Mouse (Mus musculus): ENCODE results near the gene Sympk.
"Not testable (repeated sequence)": the region's sequence is repeated elsewhere in the genome, so short reads cannot be mapped to it uniquely, and the experiment has no call there.

The Sympk gene

GRCm38 (mm10) chr7:19052345-19053135 is 28.4 kb downstream of the Sympk start:
- peak; percentile 46 for DNase-seq (ENCODE audit: low spot score)

- no peak for DNase-seq (ENCODE audit: low spot score)
These were observed 29.0 kb downstream of the Sympk start for GRCm38 (mm10) chr7:19053136-19053532.

GRCm38 (mm10) chr7:19054047-19054776 is 30.0 kb downstream of the Sympk start, which contains the start of gene Rsph6a:
Gene Rsph6a, plus strand, starts transcription at chr7:19054690.
- DNase-seq (ENCODE audit: low spot score), result no peak

GRCm38 (mm10) chr7:19054777-19055076 is 30.6 kb downstream of the Sympk start:
- DNase-seq (ENCODE audit: low spot score), result no peak

GRCm38 (mm10) chr7:19055108-19055507 is 30.9 kb downstream of the Sympk start:
- no peak for DNase-seq (ENCODE audit: low spot score)

GRCm38 (mm10) chr7:19057405-19057804 is 33.2 kb downstream of the Sympk start:
- DNase-seq (ENCODE audit: low spot score), result no peak

- DNase-seq (ENCODE audit: low spot score), result no peak
These were observed 41.7 kb downstream of the Sympk start for GRCm38 (mm10) chr7:19065896-19066295.

GRCm38 (mm10) chr7:19067063-19067462 is 42.9 kb downstream of the Sympk start:
- no peak for DNase-seq (ENCODE audit: low spot score)

- DNase-seq (ENCODE audit: low spot score), result no peak
These were observed 43.8 kb downstream of the Sympk start for GRCm38 (mm10) chr7:19067935-19068334.

- peak; percentile 67 for DNase-seq (ENCODE audit: low spot score)
These were observed 44.5 kb downstream of the Sympk start for GRCm38 (mm10) chr7:19068707-19069106.

GRCm38 (mm10) chr7:19069500-19069899 is 45.3 kb downstream of the Sympk start:
- no peak for DNase-seq (ENCODE audit: low spot score)

GRCm38 (mm10) chr7:19071024-19071423 is 46.8 kb downstream of the Sympk start:
- not testable (repeated sequence) for DNase-seq (ENCODE audit: low spot score)

- no peak for DNase-seq (ENCODE audit: low spot score)
These were observed 49.3 kb downstream of the Sympk start for GRCm38 (mm10) chr7:19073504-19073903.

GRCm38 (mm10) chr7:19074494-19074893 is 50.3 kb downstream of the Sympk start:
- no peak for DNase-seq (ENCODE audit: low spot score)

- no peak for DNase-seq (ENCODE audit: low spot score)
These were observed 51.1 kb downstream of the Sympk start for GRCm38 (mm10) chr7:19075231-19075630.

- DNase-seq (ENCODE audit: low spot score), result peak; percentile 77
These were observed 51.8 kb downstream of the Sympk start, which contains the start of gene Dmwd for GRCm38 (mm10) chr7:19075723-19076585. Gene Dmwd, plus strand, starts transcription at chr7:19076227.

GRCm38 (mm10) chr7:19076586-19076991 is 52.4 kb downstream of the Sympk start:
- no peak for DNase-seq (ENCODE audit: low spot score)

GRCm38 (mm10) chr7:19077761-19078160 is 53.6 kb downstream of the Sympk start:
- DNase-seq (ENCODE audit: low spot score), result no peak

- DNase-seq (ENCODE audit: low spot score), result no peak
These were observed 54.6 kb downstream of the Sympk start for GRCm38 (mm10) chr7:19078732-19079131.

GRCm38 (mm10) chr7:19080451-19080950 is 56.3 kb downstream of the Sympk start:
- DNase-seq (ENCODE audit: low spot score), result no peak

- no peak for DNase-seq (ENCODE audit: low spot score)
These were observed 58.0 kb downstream of the Sympk start for GRCm38 (mm10) chr7:19082171-19082570.

- no peak for DNase-seq (ENCODE audit: low spot score)
These were observed 58.9 kb downstream of the Sympk start for GRCm38 (mm10) chr7:19083096-19083495.
